Mouse (Mus musculus): Measurements from ENCODE around the gene Map4k1. TPM values are rescaled to one million over a fixed set of nuclear protein-coding genes. Genes with fewer than 3 reads are reported as not detected.
"Not testable (repeated sequence)": the region's sequence is repeated elsewhere in the genome, so short reads cannot be mapped to it uniquely, and the experiment has no call there.

Gene Map4k1
- polyA plus RNA-seq, 1 experiment: 0.63 TPM

DNA sequence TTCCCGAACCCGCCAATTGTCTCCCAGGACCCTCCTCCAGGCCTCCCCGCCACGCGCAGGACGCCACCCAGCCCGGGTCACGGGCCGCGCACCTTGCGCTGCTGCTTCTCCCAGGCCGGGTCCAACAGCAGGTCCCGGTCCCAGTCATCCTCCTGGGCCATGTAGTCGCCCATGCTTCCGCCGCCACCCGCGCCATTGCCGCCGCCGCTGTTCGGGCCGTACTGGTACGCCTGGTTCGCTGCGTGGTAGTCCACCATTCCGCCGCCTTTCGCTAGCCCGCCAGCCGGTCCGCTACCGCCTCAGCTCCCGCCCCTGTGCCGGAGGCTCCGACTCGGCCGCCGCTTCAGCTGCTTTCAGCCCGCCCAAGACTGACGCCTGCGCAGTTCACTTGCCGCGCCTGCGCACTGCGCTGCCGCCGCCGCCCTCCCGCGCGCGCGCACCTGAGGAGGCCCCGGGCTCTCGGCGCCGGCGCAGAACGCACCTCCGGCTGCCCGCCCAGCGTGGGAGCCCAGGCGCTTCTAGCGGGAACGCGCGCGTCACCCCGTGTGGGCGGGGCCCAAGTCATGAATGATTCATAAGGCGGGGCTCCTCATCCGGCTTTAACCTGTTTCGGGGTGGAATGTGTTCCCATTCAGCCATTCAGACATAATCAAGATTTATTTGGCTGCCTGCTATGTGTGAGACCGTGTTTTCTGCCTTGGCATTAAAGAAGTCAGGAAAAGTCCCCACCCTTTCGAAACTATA, 19.8 kb upstream of the Map4k1 start, which contains the start of gene Actn4:
Gene Actn4, minus strand, starts transcription at position 414 of the 744 bp plus-strand sequence.
- peak within 1 kb of the TSS; percentile 93 for H3K27ac ChIP-seq (replicated peaks; ENCODE audit: low read depth, low read length)
- H3K4me1 ChIP-seq (ENCODE audit: control insufficient read depth, insufficient read depth, insufficient read length, low read length): peaks cover 25% of the 10 kb centered on the region
- H3K4me3 ChIP-seq (ENCODE audit: insufficient read depth, low read depth, low read length): peak within 1 kb of the TSS; percentile 94

- Histone ChIP-seq H3K4me1 (ENCODE audit: control insufficient read depth, insufficient read depth, insufficient read length, low read length) (peaks cover 15% of the 10 kb centered on the region), H3K27ac (replicated peaks; ENCODE audit: low read depth, low read length) (no peak overlapping the region), H3K4me3 (ENCODE audit: insufficient read depth, low read depth, low read length) (no peak overlapping the region)
Observed at GRCm38 (mm10) chr7:28963399-28963923, 18.4 kb upstream of the Map4k1 start.

GRCm38 (mm10) chr7:28965346-28965840, 16.5 kb upstream of the Map4k1 start:
- peaks cover 10% of the 10 kb centered on the region for H3K4me1 ChIP-seq (ENCODE audit: control insufficient read depth, insufficient read depth, insufficient read length, low read length)
- H3K27ac ChIP-seq (replicated peaks; ENCODE audit: low read depth, low read length): peak overlapping the region; percentile 49
- H3K4me3 ChIP-seq (ENCODE audit: insufficient read depth, low read depth, low read length): no peak overlapping the region

DNA sequence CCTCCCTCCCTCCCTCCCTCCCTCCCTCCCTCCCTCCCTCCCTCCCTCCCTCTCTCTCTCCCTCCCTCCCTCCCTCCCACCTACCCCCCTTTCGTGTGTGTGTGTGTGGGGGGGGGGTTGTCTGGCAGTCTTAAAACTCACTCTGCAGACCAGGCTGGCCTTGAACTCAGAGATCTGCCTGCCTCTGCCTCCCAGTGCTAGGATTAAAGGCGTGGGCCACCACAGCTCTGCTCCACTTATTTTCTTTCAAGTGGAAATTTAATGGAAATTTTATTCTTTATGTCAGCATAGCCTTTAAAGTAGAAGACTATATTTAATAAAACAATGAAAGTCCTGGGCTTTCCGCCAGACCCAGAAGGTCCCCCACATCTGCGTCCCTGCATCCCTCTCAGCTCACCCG, 15.7 kb upstream of the Map4k1 start:
- Histone ChIP-seq H3K4me1 (ENCODE audit: control insufficient read depth, insufficient read depth, insufficient read length, low read length) (peaks cover 11% of the 10 kb centered on the region), H3K27ac (replicated peaks; ENCODE audit: low read depth, low read length) (peak overlapping the region; percentile 96)

DNA sequence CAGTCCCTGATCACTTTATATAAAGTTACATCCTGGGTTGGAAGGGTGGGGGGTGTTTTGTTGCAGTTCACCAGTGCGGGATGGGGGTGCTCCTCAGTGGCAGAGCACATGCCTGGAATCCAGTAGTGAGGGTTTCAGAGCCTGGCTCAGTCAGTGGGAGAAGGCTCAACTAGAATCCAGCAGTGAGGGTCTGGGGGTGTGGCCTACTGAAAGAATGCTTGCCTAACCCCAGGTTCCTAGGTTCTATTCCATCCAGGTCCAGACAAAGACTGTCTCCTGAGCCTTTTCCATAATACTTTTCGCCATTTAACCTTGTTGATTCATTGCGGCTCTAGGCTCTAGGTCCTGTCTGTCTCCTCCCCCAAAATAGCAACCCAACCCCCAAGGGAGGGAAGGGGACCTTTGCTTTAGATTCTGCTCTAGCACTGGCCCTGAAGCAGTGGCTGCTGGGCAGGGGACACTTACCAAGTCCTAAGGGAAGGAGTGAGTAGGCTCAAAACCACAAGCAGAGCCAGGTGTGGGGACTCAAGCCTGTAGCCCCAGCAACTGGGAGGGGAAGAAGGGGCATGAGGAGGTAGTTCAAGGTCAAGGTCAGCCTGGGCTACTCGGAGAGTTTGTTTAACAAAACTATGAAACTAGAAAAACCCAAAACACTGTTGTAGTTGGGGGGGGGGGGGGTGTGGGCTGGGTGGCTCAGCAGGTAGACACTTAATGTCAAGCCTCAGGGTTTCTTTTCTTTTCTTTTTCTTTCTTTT, 14.9 kb upstream of the Map4k1 start:
- Histone ChIP-seq H3K27ac (replicated peaks; ENCODE audit: low read depth, low read length) (peak overlapping the region; percentile 96), H3K4me1 (ENCODE audit: control insufficient read depth, insufficient read depth, insufficient read length, low read length) (peaks cover 16% of the 10 kb centered on the region)

More for the DNA sequence above, 15.7 kb upstream of the Map4k1 start:
- H3K4me3 ChIP-seq (ENCODE audit: insufficient read depth, low read depth, low read length): no peak overlapping the region

GRCm38 (mm10) chr7:28968120-28968519, 13.7 kb upstream of the Map4k1 start:
- not testable (repeated sequence) for H3K4me3 ChIP-seq (ENCODE audit: insufficient read depth, low read depth, low read length); H3K27ac ChIP-seq (replicated peaks; ENCODE audit: low read depth, low read length)
- peaks cover 20% of the 10 kb centered on the region for H3K4me1 ChIP-seq (ENCODE audit: control insufficient read depth, insufficient read depth, insufficient read length, low read length)

More for the DNA sequence above, 14.9 kb upstream of the Map4k1 start:
- H3K4me3 ChIP-seq (ENCODE audit: insufficient read depth, low read depth, low read length): no peak overlapping the region

DNA sequence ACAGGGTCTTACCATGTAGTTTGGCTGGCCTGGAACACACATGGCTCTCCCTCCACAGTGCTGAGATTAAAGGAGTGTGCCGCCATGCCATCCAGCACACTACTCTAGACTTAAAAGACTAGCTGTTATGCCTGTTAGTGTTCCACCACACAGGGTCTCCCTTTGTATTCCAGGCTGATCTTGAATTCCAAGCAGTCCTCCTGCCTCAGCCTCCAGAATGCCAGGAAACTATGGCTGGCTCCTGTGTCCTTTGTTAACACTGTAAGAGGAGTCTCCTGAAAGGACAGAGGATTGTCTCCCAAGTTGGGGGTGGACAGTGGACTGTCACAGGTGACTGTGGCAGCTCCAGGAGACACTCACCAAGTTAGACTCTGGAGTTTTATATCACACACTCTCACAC, 12.6 kb upstream of the Map4k1 start:
- Histone ChIP-seq H3K4me3 (ENCODE audit: insufficient read depth, low read depth, low read length) (no peak overlapping the region), H3K4me1 (ENCODE audit: control insufficient read depth, insufficient read depth, insufficient read length, low read length) (peaks cover 20% of the 10 kb centered on the region), H3K27ac (replicated peaks; ENCODE audit: low read depth, low read length) (peak overlapping the region; percentile 73)

DNA sequence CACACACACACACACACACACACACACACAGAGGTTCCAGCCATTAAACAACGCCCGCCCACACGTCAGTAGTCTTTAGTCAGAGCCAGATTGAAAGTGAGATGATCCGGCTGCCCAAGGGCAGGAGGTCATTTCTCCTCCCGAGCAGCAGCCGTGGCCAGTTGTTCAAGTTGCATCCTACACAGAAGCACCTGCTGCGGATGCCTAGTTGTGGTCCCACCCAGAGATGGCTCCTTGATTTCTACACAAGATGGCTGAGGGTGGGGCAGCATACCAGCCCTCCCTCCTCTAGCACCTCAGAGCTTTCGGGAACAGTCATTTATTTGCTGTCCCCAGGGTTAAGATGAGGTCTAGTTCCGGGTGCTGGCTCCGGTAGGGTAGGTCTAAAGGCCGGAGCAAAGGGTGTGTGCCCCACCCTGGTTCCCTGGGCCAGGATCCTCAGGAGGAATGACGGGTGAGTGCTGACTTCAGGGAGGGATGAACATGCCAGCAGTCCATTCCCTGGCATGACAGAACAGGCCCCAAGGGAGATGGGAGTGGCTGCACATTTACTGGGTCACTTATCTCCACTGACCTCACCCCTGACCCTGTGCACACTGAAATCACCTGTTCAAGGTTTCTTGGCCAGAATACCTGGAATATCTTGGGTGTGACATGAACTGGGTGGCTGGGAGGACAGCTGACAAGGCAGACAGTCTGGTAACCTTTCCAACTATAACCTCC, 12.0 kb upstream of the Map4k1 start:
- H3K4me1 ChIP-seq (ENCODE audit: control insufficient read depth, insufficient read depth, insufficient read length, low read length): peaks cover 20% of the 10 kb centered on the region
- peak overlapping the region; percentile 73 for H3K27ac ChIP-seq (replicated peaks; ENCODE audit: low read depth, low read length)
- H3K4me3 ChIP-seq (ENCODE audit: insufficient read depth, low read depth, low read length): no peak overlapping the region

- H3K4me3 ChIP-seq (ENCODE audit: insufficient read depth, low read depth, low read length): no peak overlapping the region
- peak overlapping the region; percentile 40; the same call in 1 of the 2 replicates for H3K27ac ChIP-seq (replicated peaks; ENCODE audit: low read depth, low read length)
- H3K4me1 ChIP-seq (ENCODE audit: control insufficient read depth, insufficient read depth, insufficient read length, low read length): peaks cover 18% of the 10 kb centered on the region
Observed at GRCm38 (mm10) chr7:28971029-28971428, 10.8 kb upstream of the Map4k1 start.

DNA sequence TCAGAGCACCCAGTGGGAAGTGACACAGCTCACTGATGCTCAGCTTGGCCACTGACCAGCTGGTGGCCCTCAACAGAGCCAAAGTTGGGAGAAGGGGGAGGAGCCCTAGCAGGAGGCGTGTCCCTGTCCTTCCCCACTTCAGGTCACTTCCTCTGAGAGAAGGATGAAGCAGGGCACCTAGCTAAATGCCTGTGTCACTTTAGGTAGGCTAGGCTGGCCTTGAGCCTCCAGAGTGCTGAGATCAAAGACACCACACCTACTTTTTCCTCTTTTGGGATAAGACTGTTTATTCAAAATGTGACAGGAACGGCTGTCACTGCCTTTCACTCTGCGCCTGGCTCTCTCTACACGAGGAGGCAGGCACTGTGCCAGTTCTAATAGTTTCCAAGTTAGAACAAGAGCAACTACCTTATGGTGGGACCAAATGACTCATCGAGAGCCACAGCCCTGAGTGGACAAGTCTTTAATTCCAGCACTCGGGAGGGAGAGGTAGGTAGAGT, 10.0 kb upstream of the Map4k1 start:
- peak overlapping the region; percentile 40 for H3K27ac ChIP-seq (replicated peaks; ENCODE audit: low read depth, low read length)
- H3K4me1 ChIP-seq (ENCODE audit: control insufficient read depth, insufficient read depth, insufficient read length, low read length): peaks cover 13% of the 10 kb centered on the region

DNA sequence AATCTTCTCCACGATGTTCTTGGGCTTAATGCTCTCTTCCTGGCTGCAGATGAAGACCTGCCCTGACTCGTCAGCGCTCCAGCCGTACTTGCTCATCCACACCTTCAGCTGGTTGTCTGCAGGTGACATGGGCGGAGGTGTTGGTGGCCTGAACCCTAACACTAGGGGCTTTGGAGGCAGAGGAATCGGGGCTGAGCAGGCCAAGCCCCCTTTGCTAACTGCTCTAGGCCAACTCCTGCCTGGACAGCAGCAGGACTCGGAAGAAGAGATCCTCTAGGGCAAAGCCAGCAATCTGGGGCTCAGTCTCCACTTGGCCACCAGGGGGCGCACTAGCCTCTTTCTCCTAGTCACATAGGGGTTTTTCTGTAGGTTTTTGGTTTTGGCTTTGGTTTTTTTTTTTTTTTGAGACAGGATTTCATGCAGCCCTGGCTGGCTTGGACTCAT, 9.3 kb upstream of the Map4k1 start:
- Histone ChIP-seq H3K27ac (replicated peaks; ENCODE audit: low read depth, low read length) (peak overlapping the region; percentile 4; the same call in 1 of the 2 replicates), H3K4me1 (ENCODE audit: control insufficient read depth, insufficient read depth, insufficient read length, low read length) (peaks cover 13% of the 10 kb centered on the region), H3K4me3 (ENCODE audit: insufficient read depth, low read depth, low read length) (no peak overlapping the region)

More for the DNA sequence above, 10.0 kb upstream of the Map4k1 start:
- H3K4me3 ChIP-seq (ENCODE audit: insufficient read depth, low read depth, low read length): no peak overlapping the region

DNA sequence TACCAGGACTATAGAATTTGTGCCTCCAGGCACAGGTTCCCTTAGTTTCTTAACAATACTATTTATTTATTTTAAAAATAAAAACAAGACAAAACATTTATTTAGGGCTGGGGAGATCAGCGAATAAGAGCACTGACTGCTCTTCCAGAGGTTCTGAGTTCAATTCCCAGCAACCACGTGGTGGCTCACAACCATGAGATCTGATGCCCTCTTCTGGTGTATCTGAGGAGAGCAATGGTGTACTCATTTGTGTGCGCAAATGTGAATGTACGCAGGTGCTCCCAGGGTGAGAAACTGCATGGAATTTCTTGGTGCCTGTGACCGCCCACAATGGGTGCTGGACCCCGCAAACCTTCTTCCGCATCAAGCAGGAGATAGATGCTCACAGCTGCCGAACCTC, 8.8 kb upstream of the Map4k1 start:
- no peak overlapping the region for H3K27ac ChIP-seq (replicated peaks; ENCODE audit: low read depth, low read length)
- H3K4me1 ChIP-seq (ENCODE audit: control insufficient read depth, insufficient read depth, insufficient read length, low read length): peaks cover 13% of the 10 kb centered on the region
- H3K4me3 ChIP-seq (ENCODE audit: insufficient read depth, low read depth, low read length): no peak overlapping the region

DNA sequence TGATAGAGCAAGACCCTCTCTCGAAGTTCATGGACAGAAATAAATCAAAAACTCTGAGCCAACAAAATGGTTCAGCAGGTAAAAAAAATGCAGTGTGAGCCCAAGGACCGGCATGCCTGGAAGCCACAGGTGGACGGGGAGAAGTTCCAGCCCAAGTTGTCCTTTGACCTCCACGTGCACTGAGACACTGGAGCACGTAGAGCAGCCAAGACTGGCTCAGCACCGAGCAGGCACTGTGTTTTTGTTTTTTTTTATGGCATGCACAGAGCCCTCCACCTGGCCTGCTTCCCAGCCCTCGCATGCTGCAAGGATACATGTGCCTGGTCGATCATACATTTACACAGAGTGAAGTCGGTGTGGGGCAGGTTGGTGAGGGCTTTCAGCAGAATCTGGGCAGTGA, 4.3 kb upstream of the Map4k1 start:
- Histone ChIP-seq H3K27ac (replicated peaks; ENCODE audit: low read depth, low read length) (no peak overlapping the region), H3K4me1 (ENCODE audit: control insufficient read depth, insufficient read depth, insufficient read length, low read length) (peaks cover 3% of the 10 kb centered on the region), H3K4me3 (ENCODE audit: insufficient read depth, low read depth, low read length) (no peak overlapping the region)

GRCm38 (mm10) chr7:28982274-28983013, 594 bp downstream of the Map4k1 start:
- peaks cover 3% of the 10 kb centered on the region; the same call in 1 of the 2 replicates for H3K4me1 ChIP-seq (ENCODE audit: control insufficient read depth, insufficient read depth, insufficient read length, low read length)
- H3K4me3 ChIP-seq (ENCODE audit: insufficient read depth, low read depth, low read length): peak overlapping the region; percentile 70
- H3K27ac ChIP-seq (replicated peaks; ENCODE audit: low read depth, low read length): peak overlapping the region; percentile 63

All from brown adipose tissue, adult 24 weeks (tissue).